Mouse (Mus musculus): ENCODE results near the gene Dnpep. TPM values are rescaled to one million over a fixed set of nuclear protein-coding genes. Genes with fewer than 3 reads are reported as not detected.

Gene Dnpep
- polyA plus RNA-seq, 1 experiment from 2014 or later = 121 TPM

DNA sequence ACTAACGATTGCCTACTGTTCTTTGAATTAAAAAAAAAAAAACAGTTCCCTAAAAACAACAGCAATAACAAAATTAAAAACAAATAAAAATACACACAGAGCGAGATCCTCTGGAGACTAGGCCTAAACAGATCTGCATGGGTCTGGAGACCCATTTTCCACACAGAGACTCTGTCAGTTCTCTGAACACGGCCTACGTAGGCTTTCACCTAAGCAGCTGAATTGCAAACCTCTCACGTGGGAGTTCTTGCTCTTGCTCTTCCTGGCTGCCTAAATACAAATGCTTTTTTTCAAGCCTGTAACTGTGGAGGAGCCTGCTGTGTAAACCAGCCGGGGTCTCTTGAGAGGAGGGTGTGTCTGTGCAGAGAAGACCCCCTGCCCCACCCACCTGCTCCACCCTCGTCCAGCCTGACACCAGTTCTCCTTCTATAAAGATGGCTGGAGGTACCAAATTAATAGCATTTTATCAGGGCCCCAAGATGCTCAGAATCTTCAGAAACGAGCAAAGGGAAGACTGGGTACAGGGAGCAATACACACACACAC, 27.8 kb downstream of the Dnpep start:
- ATAC-seq (ENCODE audit: borderline replicate concordance, extremely low read depth, low FRiP score, low TSS enrichment) = no peak
- Histone ChIP-seq H3K36me3 (no peaks in the 10 kb centered on the region), H3K9ac (no peak overlapping the region), H3K4me3 (no peak overlapping the region), H3K4me2 (no peak overlapping the region), H3K4me1 (0 out of 2 replicates have a peak, but pooled peaks cover 7% of the 10 kb centered on the region), H3K27me3 (no peaks in the 10 kb centered on the region), H3K27ac (no peak overlapping the region), H3K9me3 (no peaks in the 10 kb centered on the region)
- 51% methylated on average over 8 of the region's 8 CpGs for WGBS

- Histone ChIP-seq H3K27ac (no peak overlapping the region), H3K4me1 (0 out of 2 replicates have a peak, but pooled peaks cover 7% of the 10 kb centered on the region), H3K9me3 (no peaks in the 10 kb centered on the region), H3K36me3 (no peaks in the 10 kb centered on the region), H3K4me3 (no peak overlapping the region), H3K27me3 (no peaks in the 10 kb centered on the region), H3K9ac (no peak overlapping the region), H3K4me2 (no peak overlapping the region)
- WGBS = 5% methylated on average over 7 of the region's 7 CpGs
- no peak for ATAC-seq (ENCODE audit: borderline replicate concordance, extremely low read depth, low FRiP score, low TSS enrichment)
Measured at GRCm38 (mm10) chr1:75289376-75289775, 28.4 kb downstream of the Dnpep start.

GRCm38 (mm10) chr1:75284911-75285310, 32.9 kb downstream of the Dnpep start:
- H3K9ac ChIP-seq = no peak overlapping the region
- no peak overlapping the region for H3K27ac ChIP-seq
- no peaks in the 10 kb centered on the region for H3K9me3 ChIP-seq
- no peak for ATAC-seq (ENCODE audit: borderline replicate concordance, extremely low read depth, low FRiP score, low TSS enrichment)
- no peaks in the 10 kb centered on the region for H3K36me3 ChIP-seq
- no peak overlapping the region for H3K4me3 ChIP-seq
- WGBS = 78% methylated on average over 7 of the region's 7 CpGs
- no peaks in the 10 kb centered on the region for H3K4me1 ChIP-seq
- no peaks in the 10 kb centered on the region for H3K27me3 ChIP-seq
- H3K4me2 ChIP-seq = no peak overlapping the region

- ATAC-seq (ENCODE audit: borderline replicate concordance, extremely low read depth, low FRiP score, low TSS enrichment) = no peak
Measured at GRCm38 (mm10) chr1:75283017-75283416, 34.8 kb downstream of the Dnpep start.

GRCm38 (mm10) chr1:75278228-75278627, 39.6 kb downstream of the Dnpep start, which contains the start of gene Resp18:
Gene Resp18, minus strand, starts transcription at chr1:75278415.
- no peak for ATAC-seq (ENCODE audit: borderline replicate concordance, extremely low read depth, low FRiP score, low TSS enrichment)
- no peak within 1 kb of the TSS for H3K9ac ChIP-seq
- H3K27me3 ChIP-seq = peaks cover 21% of the 10 kb centered on the region; the same call in 1 of the 2 replicates
- H3K9me3 ChIP-seq = no peaks in the 10 kb centered on the region
- H3K36me3 ChIP-seq = no peaks in the 10 kb centered on the region
- no peak within 1 kb of the TSS for H3K27ac ChIP-seq
- no peak within 1 kb of the TSS for H3K4me2 ChIP-seq
- no peaks in the 10 kb centered on the region for H3K4me1 ChIP-seq
- H3K4me3 ChIP-seq = no peak within 1 kb of the TSS
- 6% methylated on average over 13 of the region's 13 CpGs for WGBS

More at GRCm38 (mm10) chr1:75283017-75283416, 34.8 kb downstream of the Dnpep start:
- 67% methylated on average over 5 of the region's 5 CpGs for WGBS
- H3K9ac ChIP-seq = no peak overlapping the region
- H3K4me1 ChIP-seq = no peaks in the 10 kb centered on the region
- H3K4me3 ChIP-seq = no peak overlapping the region
- H3K9me3 ChIP-seq = no peaks in the 10 kb centered on the region
- H3K27me3 ChIP-seq = peaks cover 11% of the 10 kb centered on the region; the same call in 1 of the 2 replicates
- no peaks in the 10 kb centered on the region for H3K36me3 ChIP-seq
- H3K4me2 ChIP-seq = no peak overlapping the region
- no peak overlapping the region for H3K27ac ChIP-seq

- Histone ChIP-seq H3K9me3 (no peaks in the 10 kb centered on the region), H3K4me2 (no peak overlapping the region), H3K4me3 (no peak overlapping the region), H3K36me3 (no peaks in the 10 kb centered on the region), H3K27me3 (peaks cover 21% of the 10 kb centered on the region; the same call in 1 of the 2 replicates), H3K4me1 (no peaks in the 10 kb centered on the region), H3K27ac (no peak overlapping the region), H3K9ac (no peak overlapping the region)
- ATAC-seq (ENCODE audit: borderline replicate concordance, extremely low read depth, low FRiP score, low TSS enrichment) = no peak
- WGBS = 6% methylated on average over 23 of the region's 23 CpGs
Measured at GRCm38 (mm10) chr1:75277195-75278188, 40.3 kb downstream of the Dnpep start.

GRCm38 (mm10) chr1:75264091-75264880, 53.5 kb downstream of the Dnpep start, which contains the start of gene Ptprn:
Gene Ptprn, minus strand, starts transcription at chr1:75264502.
- Histone ChIP-seq H3K4me1 (no peaks in the 10 kb centered on the region), H3K4me2 (no peak within 1 kb of the TSS), H3K9ac (no peak within 1 kb of the TSS), H3K9me3 (no peaks in the 10 kb centered on the region), H3K4me3 (no peak within 1 kb of the TSS), H3K36me3 (no peaks in the 10 kb centered on the region), H3K27me3 (peaks cover 53% of the 10 kb centered on the region), H3K27ac (no peak within 1 kb of the TSS)
- WGBS = 13% methylated on average over 31 of the region's 32 CpGs
- no peak for ATAC-seq (ENCODE audit: borderline replicate concordance, extremely low read depth, low FRiP score, low TSS enrichment)

GRCm38 (mm10) chr1:75262969-75263951, 54.5 kb downstream of the Dnpep start:
- Histone ChIP-seq H3K4me1 (no peaks in the 10 kb centered on the region), H3K36me3 (no peaks in the 10 kb centered on the region), H3K27me3 (peaks cover 53% of the 10 kb centered on the region), H3K9ac (no peak overlapping the region), H3K4me2 (no peak overlapping the region), H3K27ac (no peak overlapping the region), H3K9me3 (no peaks in the 10 kb centered on the region), H3K4me3 (no peak overlapping the region)
- no peak for ATAC-seq (ENCODE audit: borderline replicate concordance, extremely low read depth, low FRiP score, low TSS enrichment)
- WGBS = 1% methylated on average over 40 of the region's 40 CpGs

DNA sequence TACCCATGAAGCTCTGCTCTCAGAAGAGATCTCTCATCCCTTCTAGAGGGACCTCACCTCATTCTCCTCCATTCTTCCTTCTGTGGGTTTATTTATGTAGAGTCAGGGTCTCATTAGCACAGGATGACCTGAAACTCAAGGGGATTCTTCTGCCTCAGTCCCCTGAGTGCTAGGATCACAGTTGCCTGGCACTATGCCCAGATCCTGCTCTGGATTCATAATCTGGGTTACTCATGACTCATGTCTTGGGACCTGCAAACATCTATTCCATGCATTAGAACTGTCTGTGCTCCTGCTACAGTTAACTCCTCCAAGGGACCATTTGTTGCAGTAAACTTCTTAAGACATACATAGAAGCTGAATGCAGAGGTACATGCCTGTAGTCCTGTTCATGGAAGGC, 56.5 kb downstream of the Dnpep start:
- Histone ChIP-seq H3K4me2 (no peak overlapping the region), H3K36me3 (no peaks in the 10 kb centered on the region), H3K4me3 (no peak overlapping the region), H3K27me3 (peaks cover 52% of the 10 kb centered on the region), H3K9ac (no peak overlapping the region), H3K27ac (no peak overlapping the region), H3K4me1 (no peaks in the 10 kb centered on the region), H3K9me3 (no peaks in the 10 kb centered on the region)
- no peak for ATAC-seq (ENCODE audit: borderline replicate concordance, extremely low read depth, low FRiP score, low TSS enrichment)

Data from lung, embryonic 15.5 days (tissue).